Mouse (Mus musculus) layer of hippocampus, adult 9-10 months (tissue): ENCODE results near the gene Agap2.
"Not testable (repeated sequence)": the region's sequence is repeated elsewhere in the genome, so short reads cannot be mapped to it uniquely, and the experiment has no call there.

Experiments used
- DNase-seq: peaks from one replicate; pipeline ENCODE4 v3.0.0; 2022; ENCODE audit warnings: low spot score

Gene Agap2

GRCm38 (mm10) chr10:127107563-127108261, 32.6 kb downstream of the Agap2 start:
- no peak for DNase-seq

GRCm38 (mm10) chr10:127108262-127108583, 33.1 kb downstream of the Agap2 start:
- DNase-seq, result no peak

GRCm38 (mm10) chr10:127111001-127111887, 36.2 kb downstream of the Agap2 start:
- DNase-seq, result no peak

- DNase-seq, result no peak
These were observed 39.3 kb downstream of the Agap2 start for GRCm38 (mm10) chr10:127114408-127114807.

GRCm38 (mm10) chr10:127115068-127115467, 40.0 kb downstream of the Agap2 start:
- DNase-seq, result no peak

- DNase-seq, result no peak
These were observed 43.4 kb downstream of the Agap2 start for GRCm38 (mm10) chr10:127118470-127118869.

GRCm38 (mm10) chr10:127119229-127119628, 44.1 kb downstream of the Agap2 start:
- DNase-seq, result no peak

- DNase-seq, result no peak
These were observed 45.4 kb downstream of the Agap2 start for GRCm38 (mm10) chr10:127120301-127121065.

GRCm38 (mm10) chr10:127121066-127121477, 46.0 kb downstream of the Agap2 start, which contains the start of gene Os9:
Gene Os9 (minus strand): TSS chr10:127121131.
- DNase-seq, result peak; percentile 98

- DNase-seq, result no peak
These were observed 46.9 kb downstream of the Agap2 start for GRCm38 (mm10) chr10:127122018-127122417.

- DNase-seq, result no peak
These were observed 47.8 kb downstream of the Agap2 start for GRCm38 (mm10) chr10:127122784-127123435.

- DNase-seq, result peak; percentile 77
These were observed 48.3 kb downstream of the Agap2 start for GRCm38 (mm10) chr10:127123436-127123805.

- no peak for DNase-seq
These were observed 50.3 kb downstream of the Agap2 start for GRCm38 (mm10) chr10:127125210-127126001.

GRCm38 (mm10) chr10:127126579-127126978, 51.5 kb downstream of the Agap2 start:
- no peak for DNase-seq

- no peak for DNase-seq
These were observed 52.7 kb downstream of the Agap2 start for GRCm38 (mm10) chr10:127127711-127128279.

- DNase-seq, result no peak
These were observed 54.3 kb downstream of the Agap2 start for GRCm38 (mm10) chr10:127129431-127129830.

- no peak for DNase-seq
These were observed 57.4 kb downstream of the Agap2 start for GRCm38 (mm10) chr10:127132469-127132868.

GRCm38 (mm10) chr10:127134394-127135035, 59.4 kb downstream of the Agap2 start:
- DNase-seq, result not testable (repeated sequence)

- DNase-seq, result no peak
These were observed 60.2 kb downstream of the Agap2 start for GRCm38 (mm10) chr10:127135118-127135836.

- no peak for DNase-seq
These were observed 61.4 kb downstream of the Agap2 start for GRCm38 (mm10) chr10:127136510-127136909.
